In the genomic region with DNA sequence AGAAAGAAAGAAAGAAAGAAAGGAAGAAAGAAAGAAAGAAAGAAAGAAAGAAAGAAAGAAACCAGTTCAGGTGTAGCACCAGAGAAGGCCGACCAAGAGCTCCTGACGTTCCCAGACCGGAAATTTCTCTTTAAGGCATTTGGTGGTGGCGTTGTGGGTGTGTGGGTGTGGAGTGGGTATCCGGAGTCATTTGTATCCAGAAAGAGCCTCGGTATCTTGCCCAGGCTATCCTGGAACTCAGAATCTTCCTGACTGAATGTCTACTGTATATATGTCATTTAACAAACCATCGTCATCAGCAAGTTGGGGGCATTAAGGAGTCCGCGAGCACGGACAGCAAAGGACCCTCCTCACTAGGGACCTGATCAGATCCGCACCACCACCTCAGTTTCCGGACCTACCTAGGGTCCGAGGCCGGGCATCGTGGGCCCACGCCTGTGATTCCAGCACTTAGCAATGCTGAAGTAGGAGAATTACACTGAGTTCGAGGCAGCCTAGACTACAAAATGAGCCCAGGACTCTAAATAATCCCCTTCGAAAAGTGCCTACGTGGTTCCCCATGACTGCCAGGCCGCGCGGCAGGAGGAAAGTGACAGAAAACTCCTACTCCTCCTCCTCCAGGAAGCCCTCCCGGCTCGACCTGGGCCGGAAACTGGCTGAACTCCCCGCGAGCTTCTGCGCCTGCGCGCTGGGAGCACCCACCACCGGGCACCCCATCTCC, we compare ENCODE assay signal across 8 mouse cellular contexts. TPM values are rescaled to one million over a fixed set of nuclear protein-coding genes. Genes with fewer than 3 reads are reported as not detected.
DNase-seq lines count a peak whose midpoint lies in the region; ATAC-seq and TF ChIP-seq lines count a peak whose summit lies in the region.

No protein-coding gene starts in this region.

- H3K4me3 ChIP-seq in bone marrow macrophage, adult 2 months (ENCODE audit: insufficient read depth, low read length): peak overlapping the region; percentile 61
- peak overlapping the region; percentile 86 for H3K4me3 ChIP-seq in hindbrain, embryonic 15.5 days

- H3K27me3 ChIP-seq in hindbrain, embryonic 15.5 days: no peaks in the 10 kb centered on the region

- H3K27ac ChIP-seq in bone marrow macrophage, adult 2 months (ENCODE audit: insufficient read depth, low read depth, low read length): peak overlapping the region; percentile 57
- H3K27ac ChIP-seq in hindbrain, embryonic 15.5 days (replicated peaks): peak overlapping the region; percentile 91

- WGBS in hindbrain, embryonic 15.5 days: 7% methylated on average over 31 of the region's 31 CpGs

- TF ChIP-seq CTCF in bone marrow macrophage, adult 2 months (IDR thresholded peaks at IDR 0.05; ENCODE audit: low read depth, low read length): no peak

- DNase-seq in kidney, postnatal 10 days: peak; percentile 26
- DNase-seq in kidney, adult 9 months: no peak
- no peak for DNase-seq in spleen, postnatal 10 days (ENCODE audit: low spot score in 2 of 2)
- no peak for DNase-seq in embryo, embryonic 10 days (ENCODE audit: low spot score)
- DNase-seq in layer of hippocampus, adult 11-12 months (ENCODE audit: low spot score): no peak

- no peak for ATAC-seq in hindbrain, embryonic 15.5 days (ENCODE audit: low FRiP score, low read depth)
- ATAC-seq in monocyte, adult 5-6 weeks (replicated peaks; ENCODE audit: insufficient number of reproducible peaks, low FRiP score, low TSS enrichment, poor library complexity, severe bottlenecking): 0 out of 2 replicates have a peak, but pooled peaks have one; percentile 0

- no peaks in the 10 kb centered on the region for H3K9me3 ChIP-seq in hindbrain, embryonic 15.5 days

- peaks cover 4% of the 10 kb centered on the region for H3K4me1 ChIP-seq in bone marrow macrophage, adult 2 months (ENCODE audit: control insufficient read depth, insufficient read depth, low read length)
- peaks cover 43% of the 10 kb centered on the region for H3K4me1 ChIP-seq in hindbrain, embryonic 15.5 days (replicated peaks)

- peak overlapping the region; percentile 72 for H3K9ac ChIP-seq in hindbrain, embryonic 15.5 days

- H3K4me2 ChIP-seq in hindbrain, embryonic 15.5 days: peak overlapping the region; percentile 97

- peaks cover 4% of the 10 kb centered on the region; the same call in 1 of the 2 replicates for H3K36me3 ChIP-seq in hindbrain, embryonic 15.5 days

- no peak for TF ChIP-seq POLR2A in bone marrow macrophage, adult 2 months (IDR thresholded peaks at IDR 0.05; ENCODE audit: borderline replicate concordance, low read depth, low read length)

RNA-seq across cellular contexts. Expression of a gene that starts 0.9 kb away (rescaled TPM):
- 35.6 and 39.9 TPM in 2 replicates for polyA plus RNA-seq in bone marrow macrophage, adult 2 months (2012; ENCODE audit: insufficient read depth, insufficient read length, missing spikeins)
- 166 and 176 TPM in 2 replicates for polyA plus RNA-seq in hindbrain, embryonic 15.5 days (2015; fragmentation: Nextera tagmentation; extraction: Ambion mirVana)
- 32.1 to 34.0 TPM (median 32.6 TPM) in 3 replicates for total RNA-seq in monocyte, adult 5-6 weeks (2017)

RNA-seq across cellular contexts. Expression of a gene that starts 9.7 kb away (rescaled TPM):
- polyA plus RNA-seq in bone marrow macrophage, adult 2 months (2012; ENCODE audit: insufficient read depth, insufficient read length, missing spikeins): 0.99 and 1.8 TPM in 2 replicates
- polyA plus RNA-seq in hindbrain, embryonic 15.5 days (2015; fragmentation: Nextera tagmentation; extraction: Ambion mirVana): 19.2 and 19.8 TPM in 2 replicates
- not detected in 3 replicates for total RNA-seq in monocyte, adult 5-6 weeks (2017)

RNA-seq across cellular contexts. Expression of a gene that starts 19.8 kb away (rescaled TPM):
- not detected in 2 replicates for polyA plus RNA-seq in bone marrow macrophage, adult 2 months (2012; ENCODE audit: insufficient read depth, insufficient read length, missing spikeins)
- polyA plus RNA-seq in hindbrain, embryonic 15.5 days (2015; fragmentation: Nextera tagmentation; extraction: Ambion mirVana): 1.7 and 1.9 TPM in 2 replicates
- not detected in 3 replicates for total RNA-seq in monocyte, adult 5-6 weeks (2017)

RNA-seq across cellular contexts. Expression of a gene that starts 24.4 kb away (rescaled TPM):
- polyA plus RNA-seq in bone marrow macrophage, adult 2 months (2012; ENCODE audit: insufficient read depth, insufficient read length, missing spikeins): 1,719 and 1,824 TPM in 2 replicates
- polyA plus RNA-seq in hindbrain, embryonic 15.5 days (2015; fragmentation: Nextera tagmentation; extraction: Ambion mirVana): 2,082 and 2,226 TPM in 2 replicates
- total RNA-seq in monocyte, adult 5-6 weeks (2017): 1,371 to 1,607 TPM (median 1,447 TPM) in 3 replicates

RNA-seq across cellular contexts. Expression of a gene that starts 32.9 kb away (rescaled TPM):
- 37.3 and 44.2 TPM in 2 replicates for polyA plus RNA-seq in bone marrow macrophage, adult 2 months (2012; ENCODE audit: insufficient read depth, insufficient read length, missing spikeins)
- polyA plus RNA-seq in hindbrain, embryonic 15.5 days (2015; fragmentation: Nextera tagmentation; extraction: Ambion mirVana): 62.0 and 68.5 TPM in 2 replicates
- 13.9 to 21.9 TPM (median 17.2 TPM) in 3 replicates for total RNA-seq in monocyte, adult 5-6 weeks (2017)
